Mouse (Mus musculus) CH12F3 (cell line): Measurements from ENCODE around the gene Bnc2.

Experiments used
- in situ Hi-C: fragments of 300-500 bp; cut with MboI; formaldehyde crosslinking; loops from 2 replicates; pipeline ENCODE4 v1.14.3; 2020; ENCODE audit warnings: low sequenced_read_pairs

Gene Bnc2

GRCm38 (mm10) chr4:84433324-84433723, 241.8 kb downstream of the Bnc2 start:
- in situ Hi-C loops = no loop called here

- in situ Hi-C loops = no loop called here
Observed at GRCm38 (mm10) chr4:84431677-84432515, 243.2 kb downstream of the Bnc2 start.

GRCm38 (mm10) chr4:84427955-84428354, 247.1 kb downstream of the Bnc2 start:
- in situ Hi-C loops = no loop called here

- in situ Hi-C loops = no loop called here
Observed at GRCm38 (mm10) chr4:84411431-84411830, 263.6 kb downstream of the Bnc2 start.

- in situ Hi-C loops = no loop called here
Observed at GRCm38 (mm10) chr4:84407328-84408028, 267.6 kb downstream of the Bnc2 start.

GRCm38 (mm10) chr4:84403356-84404145, 271.5 kb downstream of the Bnc2 start:
- in situ Hi-C loops = no loop called here

GRCm38 (mm10) chr4:84388991-84389390, 286.1 kb downstream of the Bnc2 start:
- in situ Hi-C loops = no loop called here

- in situ Hi-C loops = no loop called here
Observed at GRCm38 (mm10) chr4:84385156-84385555, 289.9 kb downstream of the Bnc2 start.

GRCm38 (mm10) chr4:84379289-84379688, 295.8 kb downstream of the Bnc2 start:
- in situ Hi-C loops = no loop called here

GRCm38 (mm10) chr4:84377513-84377912, 297.6 kb downstream of the Bnc2 start:
- in situ Hi-C loops = no loop called here

- in situ Hi-C loops = no loop called here
Observed at GRCm38 (mm10) chr4:84362337-84362823, 312.7 kb downstream of the Bnc2 start.

- in situ Hi-C loops = no loop called here
Observed at GRCm38 (mm10) chr4:84361165-84361564, 313.9 kb downstream of the Bnc2 start.

- in situ Hi-C loops = no loop called here
Observed at GRCm38 (mm10) chr4:84359996-84360395, 315.1 kb downstream of the Bnc2 start.

GRCm38 (mm10) chr4:84358204-84358603, 316.9 kb downstream of the Bnc2 start:
- in situ Hi-C loops = no loop called here

GRCm38 (mm10) chr4:84357382-84357781, 317.7 kb downstream of the Bnc2 start:
- in situ Hi-C loops = no loop called here

- in situ Hi-C loops = no loop called here
Observed at GRCm38 (mm10) chr4:84356468-84357153, 318.5 kb downstream of the Bnc2 start.

GRCm38 (mm10) chr4:84352656-84353055, 322.4 kb downstream of the Bnc2 start:
- in situ Hi-C loops = no loop called here

GRCm38 (mm10) chr4:84349536-84349935, 325.5 kb downstream of the Bnc2 start:
- in situ Hi-C loops = no loop called here

GRCm38 (mm10) chr4:84339172-84339571, 335.9 kb downstream of the Bnc2 start:
- in situ Hi-C loops = no loop called here

GRCm38 (mm10) chr4:84331995-84332394, 343.1 kb downstream of the Bnc2 start:
- in situ Hi-C loops = no loop called here

- in situ Hi-C loops = no loop called here
Observed at GRCm38 (mm10) chr4:84331450-84331849, 343.6 kb downstream of the Bnc2 start.
